Mouse (Mus musculus) midbrain, embryonic 15.5 days (tissue): ENCODE measurements around the gene Iars. TPM values are rescaled to one million over a fixed set of nuclear protein-coding genes. Genes with fewer than 3 reads are reported as not detected.
"Not testable (repeated sequence)": the region's sequence is repeated elsewhere in the genome, so short reads cannot be mapped to it uniquely, and the experiment has no call there.

Source experiments
- ATAC-seq: fragments of 200-750 bp; cut with Nextera tagmentation; replicated peaks from 2 replicates; pipeline ENCODE4 v1.8.0; 2017; ENCODE audit warnings: moderate TSS enrichment
- H3K27ac ChIP-seq: fragments of 300-500 bp; sonication (generic); 2 replicates; pipeline ENCODE4 v1.5.1; 2015; ENCODE audit warnings: mild to moderate bottlenecking, inconsistent platforms
- H3K27me3 ChIP-seq: fragments of 300-500 bp; sonication (generic); replicated peaks from 2 replicates; pipeline ENCODE4 v1.6.1; 2015; ENCODE audit warnings: inconsistent platforms
- H3K36me3 ChIP-seq: fragments of 300-500 bp; sonication (generic); replicated peaks from 2 replicates; pipeline ENCODE4 v1.6.1; 2015; ENCODE audit warnings: inconsistent platforms
- H3K4me1 ChIP-seq: fragments of 300-500 bp; sonication (generic); 2 replicates; pipeline ENCODE4 v1.6.1; 2015; ENCODE audit warnings: inconsistent platforms
- H3K4me2 ChIP-seq: fragments of 300-500 bp; sonication (generic); 2 replicates; pipeline ENCODE4 v1.6.1; 2015; ENCODE audit warnings: inconsistent platforms, mild to moderate bottlenecking, moderate library complexity
- H3K4me3 ChIP-seq: fragments of 300-500 bp; sonication (generic); 2 replicates; pipeline ENCODE4 v1.5.1; 2015; ENCODE audit warnings: mild to moderate bottlenecking, inconsistent platforms
- H3K9ac ChIP-seq: fragments of 300-500 bp; sonication (generic); 2 replicates; pipeline ENCODE4 v1.6.1; 2015; ENCODE audit warnings: mild to moderate bottlenecking, inconsistent platforms
- H3K9me3 ChIP-seq: fragments of 300-500 bp; sonication (generic); 2 replicates; pipeline ENCODE4 v1.6.1; 2016; ENCODE audit warnings: inconsistent platforms
- WGBS: fragments of 180-500 bp; shearing (Covaris S2); methylation state at CpG from one replicate; pipeline ENCODE4 v1.1.7; 2015; ENCODE audit warnings: mixed read lengths; 5-methylcytosine and 5-hydroxymethylcytosine counted together
- polyA plus RNA-seq: library from polyadenylated mRNA; unstranded; fragments of >200 nt; fragmentation: Nextera tagmentation; extraction: Ambion mirVana; gene quantifications from 2 replicates; pipeline ENCODE4 v1.2.1, GENCODE M21; 2015

Iars gene
- polyA plus RNA-seq, 1 experiment from 2014 or later: 50.4 TPM

- Histone ChIP-seq H3K9me3 (no peaks in the 10 kb centered on the region), H3K4me1 (no peaks in the 10 kb centered on the region), H3K4me2 (no peak overlapping the region), H3K27ac (no peak overlapping the region), H3K27me3 (no peaks in the 10 kb centered on the region), H3K4me3 (no peak overlapping the region), H3K9ac (no peak overlapping the region), H3K36me3 (no peaks in the 10 kb centered on the region)
- 88% methylated on average over 4 of the region's 4 CpGs for WGBS
- no peak for ATAC-seq
These were observed 76.1 kb downstream of the Iars start for GRCm38 (mm10) chr13:49757966-49758365.

GRCm38 (mm10) chr13:49760675-49761074 is 78.8 kb downstream of the Iars start:
- Histone ChIP-seq H3K4me1 (no peaks in the 10 kb centered on the region), H3K4me3 (no peak overlapping the region), H3K27ac (no peak overlapping the region), H3K36me3 (no peaks in the 10 kb centered on the region), H3K9me3 (no peaks in the 10 kb centered on the region), H3K27me3 (no peaks in the 10 kb centered on the region), H3K9ac (no peak overlapping the region), H3K4me2 (no peak overlapping the region)
- 64% methylated on average over 1 of the region's 1 CpGs for WGBS
- no peak for ATAC-seq

- Histone ChIP-seq H3K9ac (no peak overlapping the region), H3K4me2 (no peak overlapping the region), H3K9me3 (no peaks in the 10 kb centered on the region), H3K4me3 (no peak overlapping the region), H3K36me3 (no peaks in the 10 kb centered on the region), H3K4me1 (no peaks in the 10 kb centered on the region), H3K27me3 (no peaks in the 10 kb centered on the region), H3K27ac (no peak overlapping the region)
- 87% methylated on average over 14 of the region's 14 CpGs for WGBS
- no peak for ATAC-seq
These were observed 80.3 kb downstream of the Iars start for GRCm38 (mm10) chr13:49762208-49762607.

GRCm38 (mm10) chr13:49765306-49765705 is 83.4 kb downstream of the Iars start:
- 82% methylated on average over 8 of the region's 8 CpGs for WGBS
- Histone ChIP-seq H3K27me3 (no peaks in the 10 kb centered on the region), H3K36me3 (no peaks in the 10 kb centered on the region), H3K4me2 (no peak overlapping the region), H3K9ac (no peak overlapping the region), H3K27ac (no peak overlapping the region), H3K4me3 (no peak overlapping the region), H3K9me3 (no peaks in the 10 kb centered on the region), H3K4me1 (no peaks in the 10 kb centered on the region)
- ATAC-seq: no peak

- Histone ChIP-seq H3K27ac (no peak overlapping the region), H3K4me2 (no peak overlapping the region), H3K36me3 (no peaks in the 10 kb centered on the region), H3K9me3 (no peaks in the 10 kb centered on the region), H3K27me3 (no peaks in the 10 kb centered on the region), H3K4me3 (no peak overlapping the region), H3K4me1 (no peaks in the 10 kb centered on the region), H3K9ac (no peak overlapping the region)
- ATAC-seq: no peak; the same call in 1 of the 2 replicates
- whole genome bisulfite sequencing: 67% methylated on average over 9 of the region's 9 CpGs
These were observed 84.4 kb downstream of the Iars start for GRCm38 (mm10) chr13:49766269-49766668.

GRCm38 (mm10) chr13:49768048-49768447 is 86.1 kb downstream of the Iars start:
- no peak for ATAC-seq
- H3K36me3 ChIP-seq: no peaks in the 10 kb centered on the region
- no peak overlapping the region for H3K4me3 ChIP-seq
- WGBS: 95% methylated on average over 2 of the region's 2 CpGs
- no peaks in the 10 kb centered on the region for H3K4me1 ChIP-seq
- no peak overlapping the region for H3K27ac ChIP-seq
- no peaks in the 10 kb centered on the region for H3K27me3 ChIP-seq
- H3K9me3 ChIP-seq: no peaks in the 10 kb centered on the region
- no peak overlapping the region for H3K9ac ChIP-seq
- H3K4me2 ChIP-seq: no peak overlapping the region

- Histone ChIP-seq H3K9ac (no peak overlapping the region), H3K27ac (no peak overlapping the region), H3K4me2 (no peak overlapping the region), H3K9me3 (no peaks in the 10 kb centered on the region), H3K27me3 (no peaks in the 10 kb centered on the region), H3K36me3 (no peaks in the 10 kb centered on the region), H3K4me1 (no peaks in the 10 kb centered on the region), H3K4me3 (no peak overlapping the region)
- WGBS: 87% methylated on average over 16 of the region's 16 CpGs
- no peak for ATAC-seq
These were observed 87.2 kb downstream of the Iars start for GRCm38 (mm10) chr13:49769111-49769510.

- H3K9ac ChIP-seq, H3K4me2 ChIP-seq, ATAC-seq, H3K27ac ChIP-seq, H3K36me3 ChIP-seq, H3K4me3 ChIP-seq, H3K27me3 ChIP-seq, H3K9me3 ChIP-seq, H3K4me1 ChIP-seq: not testable (repeated sequence)
These were observed 89.6 kb downstream of the Iars start for GRCm38 (mm10) chr13:49771536-49771935.

Other genes with a start within 250 kb of the Iars start
- gene Tes3-ps, start 188.8 kb upstream of the Iars start, polyA plus RNA-seq: 0.62 and 0.66 TPM in 2 replicates
- gene Ecm2, start 177.3 kb upstream of the Iars start, polyA plus RNA-seq: 1.8 and 1.9 TPM in 2 replicates
- 0.54 and 0.90 TPM in 2 replicates for gene Aspn, start 137.7 kb upstream of the Iars start, polyA plus RNA-seq
- gene Omd, start 99.6 kb upstream of the Iars start, polyA plus RNA-seq: 0.46 and 0.74 TPM in 2 replicates
- 12.4 TPM in 2 replicates for gene Ogn, start 74.1 kb upstream of the Iars start, polyA plus RNA-seq
- gene Cenpp, start 29.3 kb upstream of the Iars start, polyA plus RNA-seq: 5.7 and 6.2 TPM in 2 replicates
- gene Nol8, start 29.0 kb upstream of the Iars start, polyA plus RNA-seq: 16.1 and 19.9 TPM in 2 replicates
- not detected in 2 replicates for gene Gm30302, start 116.9 kb downstream of the Iars start, polyA plus RNA-seq